Mouse (Mus musculus) megakaryocyte, embryonic 14.5 days (primary cell): Measurements from ENCODE around the gene Fam107b.

Source experiments
- FLI1 ChIP-seq: IDR thresholded peaks from 2 replicates; pipeline ENCODE4 v1.6.1; 2012; ENCODE audit warnings: low read length, inconsistent platforms, mixed read lengths
- GATA1 ChIP-seq: IDR thresholded peaks from 3 replicates; pipeline ENCODE4 v1.6.1; 2012; ENCODE audit warnings: mixed read lengths, low read length, inconsistent platforms, borderline replicate concordance

DNA sequence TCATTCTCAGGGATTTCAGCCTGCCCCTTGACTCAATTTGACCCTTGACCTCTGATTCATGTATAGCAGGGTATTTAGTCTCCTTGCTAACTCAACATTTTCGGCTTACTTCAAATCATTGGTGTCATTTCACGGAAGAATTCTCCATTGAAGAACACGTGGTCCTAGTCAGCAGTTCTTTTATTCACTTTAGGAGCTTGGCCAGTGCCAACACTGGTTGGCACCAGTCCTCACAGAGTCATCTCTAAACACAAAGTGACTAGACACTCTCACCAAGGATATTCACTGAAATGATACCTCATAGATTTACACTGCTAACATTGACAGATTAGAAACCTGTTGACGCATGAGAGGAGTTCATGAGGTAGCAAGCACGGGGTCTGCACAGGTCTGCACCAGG lies 32.9 kb downstream of the Fam107b start:
- TF ChIP-seq GATA1 (no peak), FLI1 (no peak)
